Mouse (Mus musculus) urinary bladder, adult 2 months (tissue): Measurements from ENCODE around the gene Nsrp1. TPM values are rescaled to one million over a fixed set of nuclear protein-coding genes. Genes with fewer than 3 reads are reported as not detected.
"Not testable (repeated sequence)": the region's sequence is repeated elsewhere in the genome, so short reads cannot be mapped to it uniquely, and the experiment has no call there.

Experiments
- DNase-seq: peaks from one replicate; pipeline ENCODE4 v3.0.0; 2022; ENCODE audit warnings: low spot score
- polyA plus RNA-seq: library from polyadenylated mRNA; depleted of rRNA; stranded (reverse); fragments of >200 nt; gene quantifications from 2 replicates; pipeline ENCODE4 v1.2.3, GENCODE M21; 2012; rRNA removed

The Nsrp1 gene
- polyA plus RNA-seq = 6.6 and 12.4 TPM in 2 replicates

DNA sequence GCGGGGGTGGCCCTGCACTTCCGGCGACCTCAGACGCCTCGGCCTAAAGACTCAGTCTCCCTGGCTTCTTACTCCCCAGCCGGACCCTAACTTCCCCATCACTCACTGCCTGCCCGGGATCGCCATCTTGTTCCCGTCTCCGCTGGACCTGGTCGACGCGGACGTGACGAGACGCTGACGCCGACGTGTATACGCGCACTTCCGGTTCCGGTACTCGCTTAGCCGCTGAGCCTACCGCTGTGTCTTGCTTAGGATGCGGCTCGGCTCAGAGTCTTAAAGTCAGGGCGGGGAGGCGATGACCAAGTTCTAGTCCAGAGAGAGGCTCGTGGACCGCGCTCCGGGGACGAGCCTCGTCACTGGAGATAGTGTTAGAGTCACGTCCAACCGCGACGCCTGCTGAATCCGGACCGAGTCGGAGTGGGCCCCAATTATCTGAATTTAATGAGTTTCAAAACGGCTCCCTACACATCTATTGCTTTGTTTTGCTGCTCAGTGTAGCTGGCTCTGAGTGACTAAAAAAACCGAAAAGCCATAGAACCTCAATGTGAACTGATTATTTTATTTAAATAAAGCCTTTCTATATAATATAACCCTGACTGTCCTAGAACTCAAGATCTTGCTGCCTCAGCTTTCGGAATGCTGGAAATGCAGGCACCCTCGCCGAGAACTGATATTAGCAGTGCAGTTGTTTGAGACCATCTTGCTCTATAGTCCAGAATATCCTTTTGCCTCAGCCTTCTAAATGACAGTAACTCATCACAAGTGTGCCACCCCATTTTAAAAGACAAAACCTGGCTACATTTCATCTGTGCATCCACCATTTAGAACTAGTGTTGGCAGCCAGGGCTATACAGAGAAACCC, at the start of gene Nsrp1:
Gene Nsrp1, minus strand, starts transcription at position 163 of the 862 bp plus-strand sequence.
- DNase-seq = peak; percentile 84

- no peak for DNase-seq
Measured at GRCm38 (mm10) chr11:77111141-77111540, 32.9 kb upstream of the Nsrp1 start.

- no peak for DNase-seq
Measured at GRCm38 (mm10) chr11:77108442-77108841, 30.2 kb upstream of the Nsrp1 start.

GRCm38 (mm10) chr11:77107872-77108271, 29.6 kb upstream of the Nsrp1 start:
- DNase-seq = not testable (repeated sequence)

GRCm38 (mm10) chr11:77106961-77107360, 28.7 kb upstream of the Nsrp1 start:
- no peak for DNase-seq

DNA sequence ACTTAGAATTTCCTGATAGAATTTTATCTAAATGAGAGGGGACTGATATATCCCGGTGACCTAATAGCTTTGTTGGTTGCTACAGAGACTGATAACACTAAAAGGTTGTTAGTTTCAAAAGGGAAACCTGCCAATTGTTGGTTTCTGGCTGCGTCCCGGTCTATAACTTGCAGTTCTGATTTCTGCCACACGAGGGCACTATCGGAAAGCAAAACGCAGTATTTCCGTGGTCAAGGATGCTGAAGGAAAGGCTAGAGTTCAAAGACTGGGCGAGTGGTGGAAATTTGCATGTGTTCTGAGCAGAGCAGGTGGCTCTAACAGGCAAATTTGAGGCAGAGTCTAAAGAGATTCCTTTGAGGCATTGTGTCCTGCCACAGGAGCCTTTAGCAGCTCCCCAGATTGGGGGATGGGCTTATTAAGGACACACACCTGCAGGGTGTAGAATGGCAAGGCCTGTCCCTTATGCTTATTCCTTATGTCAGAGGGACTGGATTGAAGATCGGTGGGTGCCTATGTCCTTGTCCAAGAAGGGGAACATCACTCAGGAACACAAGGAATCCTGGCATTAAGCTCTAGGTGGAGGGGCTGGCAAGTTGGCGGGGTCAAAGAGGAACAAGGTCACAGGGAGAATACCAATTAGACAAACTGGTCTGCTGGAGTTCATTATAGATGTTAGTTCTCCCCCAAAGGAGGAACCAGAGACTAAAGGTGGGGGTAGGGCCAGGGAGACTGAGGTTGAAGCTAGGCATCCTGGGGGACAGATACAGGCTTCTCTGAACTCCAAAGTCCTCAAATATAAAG, 22.1 kb upstream of the Nsrp1 start:
- DNase-seq = peak; percentile 49

GRCm38 (mm10) chr11:77098332-77098972, 20.2 kb upstream of the Nsrp1 start:
- DNase-seq = no peak

GRCm38 (mm10) chr11:77096991-77097390, 18.8 kb upstream of the Nsrp1 start:
- no peak for DNase-seq

DNA sequence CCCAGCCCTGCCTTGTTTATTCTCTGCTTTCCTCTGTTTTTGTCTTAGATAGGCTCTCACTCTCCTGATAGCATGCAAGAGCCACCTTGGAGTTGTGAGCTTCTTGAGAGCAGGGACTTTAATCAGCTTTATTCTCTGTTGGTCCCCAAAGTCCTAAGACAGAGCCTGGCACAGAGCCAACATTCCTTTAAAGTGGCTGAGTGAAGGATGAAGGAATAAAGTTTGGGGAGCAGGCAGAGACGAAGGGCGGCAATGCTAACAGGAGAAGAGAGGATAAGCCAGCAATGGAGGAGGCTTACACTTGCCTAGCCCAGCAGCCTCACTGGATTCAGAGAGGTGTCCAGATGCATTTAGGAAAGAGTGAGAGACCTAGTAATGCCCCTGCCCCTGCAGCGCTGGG, 18.3 kb upstream of the Nsrp1 start:
- DNase-seq = no peak

- DNase-seq = no peak
Measured at GRCm38 (mm10) chr11:77095206-77095605, 17.0 kb upstream of the Nsrp1 start.

DNA sequence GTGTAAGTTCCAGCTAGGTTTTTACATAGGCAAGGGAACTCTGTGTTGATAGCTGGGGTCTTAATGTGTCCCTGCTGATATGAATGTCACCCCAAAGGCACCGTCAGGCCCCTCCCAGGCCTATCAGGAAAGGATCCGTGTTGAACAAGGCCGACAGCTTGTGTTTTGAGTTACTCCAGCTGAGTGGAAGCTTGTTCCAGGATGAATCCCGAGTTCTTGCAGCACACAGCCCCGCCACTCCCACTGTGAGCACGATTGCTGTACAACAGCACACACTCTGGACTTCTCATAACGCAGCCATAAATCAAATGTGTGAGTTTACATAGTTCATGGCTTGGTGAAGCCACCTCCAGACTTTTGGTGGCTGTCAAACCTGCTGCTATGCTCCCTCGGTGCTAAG, 15.9 kb upstream of the Nsrp1 start:
- no peak for DNase-seq

GRCm38 (mm10) chr11:77093208-77093607, 15.0 kb upstream of the Nsrp1 start:
- no peak for DNase-seq

DNA sequence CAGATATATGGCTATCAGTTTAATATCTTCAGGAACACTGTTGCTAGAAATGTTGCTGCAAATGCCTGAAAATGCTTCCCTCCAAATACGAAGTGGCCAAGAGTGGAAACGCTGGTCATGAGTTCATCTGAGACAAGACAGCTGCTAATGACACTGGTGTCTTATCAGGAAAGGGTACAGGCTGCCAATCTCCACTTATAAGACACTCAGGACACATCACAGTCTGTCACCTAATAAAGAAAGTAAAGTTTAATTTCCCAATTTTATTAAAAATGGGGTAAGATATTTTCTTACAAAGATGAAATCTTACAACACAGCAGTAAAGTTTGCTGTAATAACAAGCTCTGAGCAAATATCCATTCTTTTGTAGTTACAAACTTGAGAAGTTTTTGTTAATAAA, 10.9 kb upstream of the Nsrp1 start:
- no peak for DNase-seq

DNA sequence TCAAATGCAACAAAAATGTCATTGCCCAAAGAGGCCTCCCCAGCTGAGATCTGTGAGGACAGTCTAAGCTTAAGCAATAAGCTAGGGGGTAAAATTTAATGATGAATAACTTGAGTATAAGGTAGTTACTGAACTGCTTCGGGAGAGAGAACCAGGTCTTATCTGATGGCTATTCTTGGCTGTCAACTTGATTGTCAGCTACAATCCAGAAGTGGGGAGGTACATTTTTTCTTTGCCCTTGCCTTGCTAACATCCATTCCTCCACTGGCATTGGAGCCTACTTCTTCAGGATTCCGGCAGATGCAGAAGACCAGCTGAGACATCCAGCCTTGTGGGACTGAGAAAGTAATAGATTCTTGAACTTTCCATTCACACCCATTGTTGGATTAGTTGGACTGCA, 8.8 kb upstream of the Nsrp1 start:
- no peak for DNase-seq

DNA sequence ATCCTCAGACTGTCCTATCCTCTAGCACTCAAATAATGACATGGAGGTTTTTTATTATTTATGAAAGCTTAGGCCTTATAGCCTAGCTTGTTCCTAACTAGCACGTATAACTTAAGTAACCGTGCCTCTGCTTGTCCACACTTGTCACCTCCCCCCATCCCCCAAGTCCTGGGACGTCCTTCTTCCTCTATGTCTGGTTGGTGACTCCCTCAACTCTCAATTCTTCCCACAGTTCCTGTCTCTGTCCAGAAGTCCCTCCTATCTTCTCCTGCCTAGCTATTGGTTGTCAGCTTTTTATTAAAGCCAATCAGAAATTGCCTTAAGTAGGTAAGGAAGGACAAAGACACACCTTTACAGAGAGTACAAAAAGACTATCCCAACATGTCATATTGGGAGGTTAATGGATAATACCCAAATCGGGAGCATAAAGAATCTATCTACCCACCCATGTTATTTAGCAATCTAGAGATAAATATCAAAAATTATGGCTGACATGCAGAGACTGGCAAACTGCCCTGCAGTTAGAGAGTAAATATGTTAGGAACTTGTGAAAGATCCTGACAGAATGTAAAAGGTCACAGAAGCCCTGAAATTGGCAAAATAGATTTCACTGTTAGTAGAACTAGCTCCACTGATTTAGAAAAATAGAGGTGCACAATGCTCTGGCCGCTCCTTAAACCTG, 5.9 kb upstream of the Nsrp1 start:
- DNase-seq = no peak

- DNase-seq = no peak
Measured at GRCm38 (mm10) chr11:77079361-77079760, 1.1 kb upstream of the Nsrp1 start.

GRCm38 (mm10) chr11:77077792-77078191, 443 bp downstream of the Nsrp1 start:
- DNase-seq = peak; percentile 25

GRCm38 (mm10) chr11:77077331-77077730, 904 bp downstream of the Nsrp1 start:
- not testable (repeated sequence) for DNase-seq

- DNase-seq = no peak
Measured at GRCm38 (mm10) chr11:77070721-77071120, 7.5 kb downstream of the Nsrp1 start.

DNA sequence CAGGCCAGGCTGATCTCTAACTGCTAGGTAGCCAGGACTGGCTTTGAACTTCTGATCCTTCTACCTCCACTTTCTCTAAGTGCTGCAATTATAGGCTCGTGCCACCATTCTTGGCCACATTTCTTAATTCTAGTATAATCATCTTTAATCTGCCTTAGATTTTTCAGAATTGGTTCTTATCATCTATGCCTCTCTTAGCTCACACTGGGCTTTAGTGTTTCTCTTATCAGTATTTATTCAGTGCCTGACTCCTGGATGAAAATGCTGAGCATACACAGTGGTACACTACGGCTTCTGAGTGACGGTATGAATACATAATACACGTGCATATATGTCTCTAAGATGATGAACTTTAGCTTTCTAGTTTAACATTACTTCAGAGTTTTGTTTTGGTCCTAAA, 9.4 kb downstream of the Nsrp1 start:
- no peak for DNase-seq

GRCm38 (mm10) chr11:77063406-77063805, 14.8 kb downstream of the Nsrp1 start:
- DNase-seq = no peak

DNA sequence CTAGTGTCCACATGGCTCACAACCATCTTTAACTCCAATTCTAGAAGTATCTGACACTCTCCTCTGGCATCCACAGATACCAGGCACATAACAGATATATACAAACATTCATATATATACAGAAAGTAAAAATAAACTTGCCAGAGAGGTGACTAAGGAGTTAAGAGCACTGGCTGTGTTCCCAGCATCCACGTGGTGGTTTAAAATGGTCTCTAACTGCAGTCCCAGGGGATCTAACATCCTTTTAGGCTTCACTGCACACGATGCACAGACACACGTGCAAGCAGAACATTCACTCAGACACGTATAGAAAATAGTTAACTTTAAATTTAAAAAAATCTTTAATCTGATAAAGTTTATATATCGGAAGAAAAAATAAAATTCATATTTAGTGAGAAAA, 16.3 kb downstream of the Nsrp1 start:
- no peak for DNase-seq
